ENCODE assay signal across 10 mouse cellular contexts in genomic region chr2:91967962-91968361, GRCm38 (mm10). TPM values are rescaled to one million over a fixed set of nuclear protein-coding genes. Genes with fewer than 3 reads are reported as not detected.
A peak's percentile ranks its signal among the peaks of the same experiment; 100 is the strongest.
DNase-seq lines count a peak whose midpoint lies in the region; ATAC-seq and TF ChIP-seq lines count a peak whose summit lies in the region.
"Had no signal": no experiment of that assay in that cellular context is flagged by ENCODE, and none has a peak within 500 bp of the region (broad histone marks: within the 10 kb centered on the region; RNA-seq: fewer than 3 reads in every experiment).

No protein-coding gene starts in this region.

- peaks cover 7% of the 10 kb centered on the region for H3K4me1 ChIP-seq in liver, adult 2 months (ENCODE audit: control insufficient read depth, insufficient read depth, low read length)
- H3K4me1 ChIP-seq in heart, embryonic 14.5 days (ENCODE audit: control insufficient read depth in 2 of 2, insufficient read depth in 2 of 2, low read length in 2 of 2), result peaks cover 36 to 42% of the 10 kb centered on the region in 2 experiments
- H3K4me1 ChIP-seq in stomach, embryonic 15.5 days, result peaks cover 25% of the 10 kb centered on the region
- peaks cover 21% of the 10 kb centered on the region for H3K4me1 ChIP-seq in midbrain, embryonic 15.5 days

- TF ChIP-seq CTCF in liver, adult 2 months (IDR thresholded peaks at IDR 0.05; ENCODE audit: low read depth, low read length), result no peak

- H3K4me2 ChIP-seq in heart, embryonic 14.5 days (ENCODE audit: low read length), result no peak overlapping the region
- no peak overlapping the region for H3K4me2 ChIP-seq in stomach, embryonic 15.5 days
- H3K4me2 ChIP-seq in midbrain, embryonic 15.5 days, result no peak overlapping the region
- H3K4me2 ChIP-seq: liver, embryonic 15.5 days had no signal

- no peak overlapping the region for H3K4me3 ChIP-seq in liver, adult 2 months (ENCODE audit: insufficient read depth, low read depth, low read length)
- no peak overlapping the region for H3K4me3 ChIP-seq in heart, embryonic 14.5 days (ENCODE audit: control insufficient read depth in 1 of 2, insufficient read depth in 1 of 2, low read depth in 1 of 2, low read length in 2 of 2)
- no peak overlapping the region for H3K4me3 ChIP-seq in stomach, embryonic 15.5 days (replicated peaks)
- no peak overlapping the region for H3K4me3 ChIP-seq in midbrain, embryonic 15.5 days
- H3K4me3 ChIP-seq: erythroblast, embryonic 14.5 days; liver, embryonic 15.5 days had no signal

- peak overlapping the region; percentile 83 for H3K27ac ChIP-seq in liver, adult 2 months (replicated peaks; ENCODE audit: insufficient read depth, low read depth, low read length)
- peak overlapping the region; percentile 65 to 85 for H3K27ac ChIP-seq in heart, embryonic 14.5 days (replicated peaks in 1 of 2; ENCODE audit: control insufficient read depth in 1 of 2, insufficient read depth in 1 of 2, low read depth in 2 of 2, low read length in 2 of 2)
- H3K27ac ChIP-seq in stomach, embryonic 15.5 days, result peak overlapping the region; percentile 51
- H3K27ac ChIP-seq in midbrain, embryonic 15.5 days, result no peak overlapping the region
- H3K27ac ChIP-seq: liver, embryonic 15.5 days had no signal

- H3K9me3 ChIP-seq in heart, embryonic 14.5 days (ENCODE audit: control insufficient read depth, low read length), result no peaks in the 10 kb centered on the region
- no peaks in the 10 kb centered on the region for H3K9me3 ChIP-seq in stomach, embryonic 15.5 days
- no peaks in the 10 kb centered on the region for H3K9me3 ChIP-seq in midbrain, embryonic 15.5 days
- H3K9me3 ChIP-seq: liver, embryonic 15.5 days had no signal

- TF ChIP-seq POLR2A in liver, adult 2 months (IDR thresholded peaks at IDR 0.05; ENCODE audit: extremely low read depth, insufficient read depth, low read length), result no peak

- H3K9ac ChIP-seq in liver, adult 2 months (ENCODE audit: low read depth, low read length), result peak overlapping the region; percentile 47
- peak overlapping the region; percentile 39; the same call in 1 of the 2 replicates for H3K9ac ChIP-seq in heart, embryonic 14.5 days (ENCODE audit: low read length)
- H3K9ac ChIP-seq in stomach, embryonic 15.5 days, result no peak overlapping the region
- no peak overlapping the region for H3K9ac ChIP-seq in midbrain, embryonic 15.5 days
- H3K9ac ChIP-seq: liver, embryonic 15.5 days had no signal

- WGBS in liver, adult 2 months, result 69% methylated on average over 11 of the region's 11 CpGs
- WGBS in heart, embryonic 14.5 days, result 59% methylated on average over 11 of the region's 11 CpGs
- 47% methylated on average over 11 of the region's 11 CpGs for WGBS in stomach, embryonic 15.5 days
- 80% methylated on average over 11 of the region's 11 CpGs for WGBS in midbrain, embryonic 15.5 days

- H3K79me2 ChIP-seq in liver, adult 2 months (ENCODE audit: control insufficient read depth, insufficient read depth, low read length), result no peaks in the 10 kb centered on the region

- no peak for ATAC-seq in heart, embryonic 14.5 days (ENCODE audit: insufficient number of reproducible peaks, insufficient read depth, low FRiP score, low read depth)
- no peak for ATAC-seq in stomach, embryonic 15.5 days (ENCODE audit: insufficient read depth, low FRiP score, low read depth)
- ATAC-seq in midbrain, embryonic 15.5 days (replicated peaks), result no peak
- ATAC-seq in monocyte, adult 5-6 weeks (replicated peaks; ENCODE audit: insufficient number of reproducible peaks, low FRiP score, low TSS enrichment, poor library complexity, severe bottlenecking), result no peak

- H3K36me3 ChIP-seq in liver, adult 2 months (ENCODE audit: control insufficient read depth, insufficient read depth, low read length), result no peaks in the 10 kb centered on the region
- H3K36me3 ChIP-seq in heart, embryonic 14.5 days (ENCODE audit: control insufficient read depth, insufficient read depth, low read length), result no peaks in the 10 kb centered on the region
- H3K36me3 ChIP-seq in stomach, embryonic 15.5 days, result no peaks in the 10 kb centered on the region
- no peaks in the 10 kb centered on the region for H3K36me3 ChIP-seq in midbrain, embryonic 15.5 days (replicated peaks)
- H3K36me3 ChIP-seq: liver, embryonic 15.5 days had no signal

- DNase-seq in liver, adult 2 months (ENCODE audit: extremely low read depth, low read depth, low spot score), result no peak
- no peak for DNase-seq in liver
- DNase-seq in kidney, postnatal 36 days, result peak; percentile 66 to 68
- DNase-seq in left cerebral cortex, adult 11 months (ENCODE audit: low spot score), result no peak

- H3K27me3 ChIP-seq in liver, adult 2 months (ENCODE audit: control insufficient read depth, insufficient read depth, low read length), result no peaks in the 10 kb centered on the region
- no peaks in the 10 kb centered on the region for H3K27me3 ChIP-seq in heart, embryonic 14.5 days (ENCODE audit: control insufficient read depth, insufficient read depth, low read length)
- H3K27me3 ChIP-seq in stomach, embryonic 15.5 days (replicated peaks), result no peaks in the 10 kb centered on the region
- peaks cover 8% of the 10 kb centered on the region; the same call in 1 of the 2 replicates for H3K27me3 ChIP-seq in midbrain, embryonic 15.5 days (replicated peaks)

RNA-seq across cellular contexts. Expression of gene Dgkz, which starts 7.7 kb away (rescaled TPM):
- total RNA-seq in liver, adult 2 months (2014; rRNA removed), result 13.2 and 23.6 TPM in 2 replicates
- polyA plus RNA-seq in liver, adult 2 months (2012; rRNA removed), result 43.2 and 59.5 TPM in 2 replicates
- 47.8 and 48.2 TPM in 2 replicates for polyA plus RNA-seq in heart, embryonic 14.5 days (2014; fragmentation: Nextera tagmentation; extraction: Ambion mirVana)
- 50.9 and 51.1 TPM in 2 replicates for polyA plus RNA-seq in stomach, embryonic 15.5 days (2015; fragmentation: Nextera tagmentation; extraction: Ambion mirVana)
- polyA plus RNA-seq in midbrain, embryonic 15.5 days (2015; fragmentation: Nextera tagmentation; extraction: Ambion mirVana), result 32.2 and 36.1 TPM in 2 replicates
- 83.0 to 148 TPM (median 110 TPM) in 3 replicates for total RNA-seq in monocyte, adult 5-6 weeks (2017)

RNA-seq across cellular contexts. Expression of gene Gm9821, which starts 22.5 kb away (rescaled TPM):
- total RNA-seq in liver, adult 2 months (2014; rRNA removed), result not detected in 2 replicates
- not detected in 2 replicates for polyA plus RNA-seq in liver, adult 2 months (2012; rRNA removed)
- polyA plus RNA-seq in heart, embryonic 14.5 days (2014; fragmentation: Nextera tagmentation; extraction: Ambion mirVana), result 2.8 and 3.5 TPM in 2 replicates
- polyA plus RNA-seq in stomach, embryonic 15.5 days (2015; fragmentation: Nextera tagmentation; extraction: Ambion mirVana), result 0.66 and 0.71 TPM in 2 replicates
- 0.20 and 0.31 TPM in 2 replicates for polyA plus RNA-seq in midbrain, embryonic 15.5 days (2015; fragmentation: Nextera tagmentation; extraction: Ambion mirVana)
- 0.29 to 0.97 TPM (median 0.32 TPM) in 3 replicates for total RNA-seq in monocyte, adult 5-6 weeks (2017)
- polyA plus RNA-seq: erythroblast, embryonic 14.5 days had no signal

RNA-seq across cellular contexts. Expression of gene Mdk, which starts 35.9 kb away (rescaled TPM):
- total RNA-seq in liver, adult 2 months (2014; rRNA removed), result not detected in 2 replicates
- polyA plus RNA-seq in liver, adult 2 months (2012; rRNA removed), result 0.50 and 0.56 TPM in 2 replicates
- 352 and 435 TPM in 2 replicates for polyA plus RNA-seq in heart, embryonic 14.5 days (2014; fragmentation: Nextera tagmentation; extraction: Ambion mirVana)
- 587 and 735 TPM in 2 replicates for polyA plus RNA-seq in stomach, embryonic 15.5 days (2015; fragmentation: Nextera tagmentation; extraction: Ambion mirVana)
- 132 and 158 TPM in 2 replicates for polyA plus RNA-seq in midbrain, embryonic 15.5 days (2015; fragmentation: Nextera tagmentation; extraction: Ambion mirVana)
- 10.2 TPM in 1 of 3 replicates, not detected in the others for total RNA-seq in monocyte, adult 5-6 weeks (2017)

RNA-seq across cellular contexts. Expression of gene Chrm4, which starts 40.9 kb away (rescaled TPM):
- 0.13 TPM in 1 of 2 replicates, not detected in the other for total RNA-seq in liver, adult 2 months (2014; rRNA removed)
- polyA plus RNA-seq in liver, adult 2 months (2012; rRNA removed), result not detected in 2 replicates
- not detected in 2 replicates for polyA plus RNA-seq in heart, embryonic 14.5 days (2014; fragmentation: Nextera tagmentation; extraction: Ambion mirVana)
- polyA plus RNA-seq in stomach, embryonic 15.5 days (2015; fragmentation: Nextera tagmentation; extraction: Ambion mirVana), result 0.21 and 0.27 TPM in 2 replicates
- polyA plus RNA-seq in midbrain, embryonic 15.5 days (2015; fragmentation: Nextera tagmentation; extraction: Ambion mirVana), result 0.57 and 0.66 TPM in 2 replicates
- 0.29 TPM in 1 of 3 replicates, not detected in the others for total RNA-seq in monocyte, adult 5-6 weeks (2017)
- polyA plus RNA-seq: liver, embryonic 15.5 days had no signal

RNA-seq across cellular contexts. Expression of gene Creb3l1, which starts 56.3 kb away (rescaled TPM):
- total RNA-seq in liver, adult 2 months (2014; rRNA removed), result 0.18 and 0.20 TPM in 2 replicates
- polyA plus RNA-seq in liver, adult 2 months (2012; rRNA removed), result 0.40 and 0.68 TPM in 2 replicates
- polyA plus RNA-seq in heart, embryonic 14.5 days (2014; fragmentation: Nextera tagmentation; extraction: Ambion mirVana), result 8.8 and 10.2 TPM in 2 replicates
- polyA plus RNA-seq in stomach, embryonic 15.5 days (2015; fragmentation: Nextera tagmentation; extraction: Ambion mirVana), result 20.4 and 20.6 TPM in 2 replicates
- polyA plus RNA-seq in midbrain, embryonic 15.5 days (2015; fragmentation: Nextera tagmentation; extraction: Ambion mirVana), result 1.6 TPM in 2 replicates
- total RNA-seq in monocyte, adult 5-6 weeks (2017), result 0.78 TPM in 1 of 3 replicates, not detected in the others

Comparison
In these comparisons a context has a peak if more than half of its experiments do, and no peak if none do; other contexts are left out.
1. DNase-seq: peak in kidney, postnatal 36 days (2 of 2); none in liver, adult 2 months (single experiment), liver (single experiment) and left cerebral cortex, adult 11 months (single experiment).
2. H3K9ac ChIP-seq: peak in liver, adult 2 months (single experiment) and heart, embryonic 14.5 days (single experiment); none in stomach, embryonic 15.5 days (single experiment) and midbrain, embryonic 15.5 days (single experiment).
3. RNA of gene Mdk, which starts 35.9 kb away (polyA plus RNA-seq): 587 to 735 TPM in stomach, embryonic 15.5 days, 352 to 435 TPM in heart, embryonic 14.5 days and 132 to 158 TPM in midbrain, embryonic 15.5 days; 0.50 to 0.56 TPM in liver, adult 2 months; every median in the first group is over 10 times any median in the second.